Mouse (Mus musculus): ENCODE measurements at regions not wholly inside any gene's neighbourhood (a gene's known extent, or its start where the extent isn't known, plus 50 kb on each side); places are given as distances from the start of the nearest gene placed in this dataset.

GRCm38 (mm10) chr11:90748448-90748847 lies 60.3 kb upstream of the Tom1l1 start:
- Histone ChIP-seq H3K4me3 (no peak overlapping the region), H3K27ac (no peak overlapping the region)
- TF ChIP-seq CTCF (conservative IDR thresholded peaks at IDR 0.05), result no peak
- DNase-seq (ENCODE audit: low spot score in 2 of 2), result no peak

GRCm38 (mm10) chr11:90741952-90742617 lies 53.9 kb upstream of the Tom1l1 start:
- Histone ChIP-seq H3K4me3 (no peak overlapping the region), H3K27ac (no peak overlapping the region)
- no peak for DNase-seq (ENCODE audit: low spot score in 2 of 2)
- no peak for TF ChIP-seq CTCF (conservative IDR thresholded peaks at IDR 0.05)

- H3K4me3 ChIP-seq, result no peak overlapping the region
- DNase-seq (ENCODE audit: low spot score in 2 of 2), result no peak
- H3K27ac ChIP-seq, result no peak overlapping the region
- no peak for TF ChIP-seq CTCF (conservative IDR thresholded peaks at IDR 0.05)
These were observed 51.3 kb upstream of the Tom1l1 start for GRCm38 (mm10) chr11:90739501-90739900.

- no peak overlapping the region for H3K27ac ChIP-seq
- no peak overlapping the region for H3K4me3 ChIP-seq
- TF ChIP-seq CTCF (conservative IDR thresholded peaks at IDR 0.05), result no peak
- no peak for DNase-seq (ENCODE audit: low spot score in 2 of 2)
These were observed 50.6 kb upstream of the Tom1l1 start for GRCm38 (mm10) chr11:90738741-90739140.
